Mouse (Mus musculus): ENCODE data around the gene Slc5a6.

- TF ChIP-seq CTCF (conservative IDR thresholded peaks at IDR 0.05; ENCODE audit: insufficient read depth, insufficient read length, low read depth, low read length): no peak
- no peak for TF ChIP-seq POLR2A (IDR thresholded peaks at IDR 0.05; ENCODE audit: low read depth, low read length)
Observed at GRCm38 (mm10) chr5:31015913-31016312, 32.8 kb downstream of the Slc5a6 start.

All from kidney, adult 2 months (tissue).